Mouse (Mus musculus): Measurements from ENCODE around the gene Smim15. TPM values are rescaled to one million over a fixed set of nuclear protein-coding genes. Genes with fewer than 3 reads are reported as not detected.

The Smim15 gene
- total RNA-seq (2015; ENCODE audit: low replicate concordance), result 12.7 and 19.0 TPM in 2 replicates
- total RNA-seq (2017; ENCODE audit: low replicate concordance), result 25.9 and 41.3 TPM in 2 replicates

GRCm38 (mm10) chr13:108044222-108044941 is at the start of gene Smim15:
TSS of gene Smim15 (plus strand) at chr13:108044446.
- ATAC-seq (replicated peaks; ENCODE audit: low FRiP score, poor library complexity, severe bottlenecking), result peak; percentile 93

- ATAC-seq (replicated peaks; ENCODE audit: low FRiP score, poor library complexity, severe bottlenecking), result no peak
Observed at GRCm38 (mm10) chr13:107995211-107995610, 49.0 kb upstream of the Smim15 start.

GRCm38 (mm10) chr13:107996301-107996700 is 47.9 kb upstream of the Smim15 start:
- no peak for ATAC-seq (replicated peaks; ENCODE audit: low FRiP score, poor library complexity, severe bottlenecking)

- ATAC-seq (replicated peaks; ENCODE audit: low FRiP score, poor library complexity, severe bottlenecking), result no peak
Observed at GRCm38 (mm10) chr13:108007861-108008260, 36.4 kb upstream of the Smim15 start.

- ATAC-seq (replicated peaks; ENCODE audit: low FRiP score, poor library complexity, severe bottlenecking), result no peak
Observed at GRCm38 (mm10) chr13:108013110-108013509, 31.1 kb upstream of the Smim15 start.

GRCm38 (mm10) chr13:108013839-108014238 is 30.4 kb upstream of the Smim15 start:
- no peak for ATAC-seq (replicated peaks; ENCODE audit: low FRiP score, poor library complexity, severe bottlenecking)

GRCm38 (mm10) chr13:108015166-108015565 is 29.1 kb upstream of the Smim15 start:
- no peak for ATAC-seq (replicated peaks; ENCODE audit: low FRiP score, poor library complexity, severe bottlenecking)

- no peak for ATAC-seq (replicated peaks; ENCODE audit: low FRiP score, poor library complexity, severe bottlenecking)
Observed at GRCm38 (mm10) chr13:108017349-108017748, 26.9 kb upstream of the Smim15 start.

GRCm38 (mm10) chr13:108025802-108026201 is 18.4 kb upstream of the Smim15 start:
- no peak for ATAC-seq (replicated peaks; ENCODE audit: low FRiP score, poor library complexity, severe bottlenecking)

GRCm38 (mm10) chr13:108032789-108033188 is 11.5 kb upstream of the Smim15 start:
- ATAC-seq (replicated peaks; ENCODE audit: low FRiP score, poor library complexity, severe bottlenecking), result no peak

GRCm38 (mm10) chr13:108039375-108039774 is 4.9 kb upstream of the Smim15 start:
- ATAC-seq (replicated peaks; ENCODE audit: low FRiP score, poor library complexity, severe bottlenecking), result no peak

- no peak for ATAC-seq (replicated peaks; ENCODE audit: low FRiP score, poor library complexity, severe bottlenecking)
Observed at GRCm38 (mm10) chr13:108039902-108040301, 4.3 kb upstream of the Smim15 start.

- ATAC-seq (replicated peaks; ENCODE audit: low FRiP score, poor library complexity, severe bottlenecking), result no peak
Observed at GRCm38 (mm10) chr13:108040451-108040850, 3.8 kb upstream of the Smim15 start.

- no peak for ATAC-seq (replicated peaks; ENCODE audit: low FRiP score, poor library complexity, severe bottlenecking)
Observed at GRCm38 (mm10) chr13:108041358-108041757, 2.9 kb upstream of the Smim15 start.

- no peak for ATAC-seq (replicated peaks; ENCODE audit: low FRiP score, poor library complexity, severe bottlenecking)
Observed at GRCm38 (mm10) chr13:108043431-108044221, 620 bp upstream of the Smim15 start.

GRCm38 (mm10) chr13:108045646-108046045 is 1.4 kb downstream of the Smim15 start:
- ATAC-seq (replicated peaks; ENCODE audit: low FRiP score, poor library complexity, severe bottlenecking), result no peak

GRCm38 (mm10) chr13:108046071-108046470 is 1.8 kb downstream of the Smim15 start:
- no peak for ATAC-seq (replicated peaks; ENCODE audit: low FRiP score, poor library complexity, severe bottlenecking)

- no peak for ATAC-seq (replicated peaks; ENCODE audit: low FRiP score, poor library complexity, severe bottlenecking)
Observed at GRCm38 (mm10) chr13:108046891-108047290, 2.6 kb downstream of the Smim15 start.

- no peak for ATAC-seq (replicated peaks; ENCODE audit: low FRiP score, poor library complexity, severe bottlenecking)
Observed at GRCm38 (mm10) chr13:108047364-108047763, 3.1 kb downstream of the Smim15 start.

- ATAC-seq (replicated peaks; ENCODE audit: low FRiP score, poor library complexity, severe bottlenecking), result no peak
Observed at GRCm38 (mm10) chr13:108056896-108057295, 12.7 kb downstream of the Smim15 start.

GRCm38 (mm10) chr13:108060286-108060885 is 16.1 kb downstream of the Smim15 start:
- no peak for ATAC-seq (replicated peaks; ENCODE audit: low FRiP score, poor library complexity, severe bottlenecking)

All from erythroblast, adult 5-6 weeks (primary cell).